Mouse (Mus musculus): ENCODE measurements around the gene Vkorc1l1.
"Not testable (repeated sequence)": the region's sequence is repeated elsewhere in the genome, so short reads cannot be mapped to it uniquely, and the experiment has no call there.

The Vkorc1l1 gene

DNA sequence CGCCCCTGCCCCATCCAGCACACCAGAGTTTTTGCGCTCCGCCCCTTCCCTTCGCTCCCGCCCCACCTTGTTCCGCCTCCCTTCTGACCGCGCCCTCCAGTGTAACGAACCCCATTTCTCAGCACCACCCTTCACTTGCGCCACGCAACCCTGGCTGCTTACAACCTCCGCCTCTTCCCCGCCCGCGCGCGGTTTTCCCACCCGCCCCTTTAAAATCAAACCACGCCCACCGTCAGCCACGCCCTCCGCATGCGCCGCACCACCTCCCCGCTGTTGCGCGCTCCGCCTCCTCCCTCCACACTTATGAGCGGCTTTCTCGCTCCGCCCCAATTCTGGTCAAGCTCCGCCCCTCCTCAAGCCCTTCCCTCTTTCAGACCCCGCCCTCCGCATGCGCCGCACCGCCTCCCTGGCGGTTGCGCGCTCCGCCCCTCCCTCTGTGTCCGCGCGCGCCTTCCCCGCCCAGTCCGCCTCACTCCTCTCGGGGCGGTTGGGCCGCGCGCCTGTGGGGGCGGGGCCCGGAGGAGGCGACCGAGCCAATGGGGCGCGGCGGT is at the start of gene Vkorc1l1:
Gene Vkorc1l1 (plus strand): TSS at position 476 of the 551 bp plus-strand sequence.
- DNase-seq (ENCODE audit: low read depth, low spot score): peak; percentile 100

- DNase-seq (ENCODE audit: low read depth, low spot score): peak; percentile 96
These were observed 46.3 kb upstream of the Vkorc1l1 start, which contains the start of gene Zbed5 for GRCm38 (mm10) chr5:129895198-129896088. Gene Zbed5 (plus strand): TSS chr5:129895723.

DNA sequence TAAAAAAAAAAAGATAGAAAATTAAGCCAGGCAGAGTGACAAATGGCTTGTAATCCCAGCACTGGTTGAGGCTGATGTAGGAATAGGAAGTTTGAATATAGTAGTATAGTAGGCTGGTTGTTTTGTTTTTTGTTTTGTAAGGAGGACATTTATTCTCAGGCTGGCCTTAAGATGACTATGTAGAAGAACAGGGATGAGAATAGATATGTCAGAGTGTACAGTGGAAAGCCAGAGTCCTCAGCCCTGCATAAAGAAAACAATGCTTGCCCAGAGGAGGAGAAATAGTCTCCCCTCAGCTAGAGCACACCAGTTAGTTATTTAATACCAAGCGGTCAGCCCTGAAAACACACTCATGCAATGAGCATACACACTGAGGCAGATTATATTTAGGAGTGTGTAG is 43.3 kb upstream of the Vkorc1l1 start, which contains the start of gene Phkg1:
Gene Phkg1 (minus strand): TSS at position 101 of the 400 bp plus-strand sequence.
- no peak for DNase-seq (ENCODE audit: low read depth, low spot score)

- DNase-seq (ENCODE audit: low read depth, low spot score): no peak
These were observed 34.0 kb upstream of the Vkorc1l1 start for GRCm38 (mm10) chr5:129907775-129908174.

- DNase-seq (ENCODE audit: low read depth, low spot score): peak; percentile 96
These were observed 33.4 kb upstream of the Vkorc1l1 start, which contains the start of gene Nupr1l for GRCm38 (mm10) chr5:129908242-129908965. Gene Nupr1l (plus strand): TSS chr5:129908540.

DNA sequence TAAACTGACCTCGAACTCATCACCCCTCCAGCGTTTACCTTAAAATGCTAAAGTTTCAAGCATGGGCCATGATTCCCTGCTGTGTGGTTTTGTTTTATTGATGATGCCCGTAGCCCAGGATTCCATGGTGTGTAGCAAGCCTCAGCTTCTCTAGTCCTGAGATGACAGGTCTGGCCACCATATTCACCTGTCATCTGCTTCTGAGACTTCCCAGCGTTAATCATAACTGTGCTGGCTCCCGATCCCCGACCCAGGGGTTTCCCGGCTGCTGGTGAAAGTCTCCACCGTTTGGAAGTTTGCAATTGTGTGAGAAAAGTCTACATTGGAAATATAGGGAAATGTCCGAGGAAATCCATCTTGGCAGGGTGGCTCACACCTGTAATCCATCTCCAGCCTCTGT is 32.6 kb upstream of the Vkorc1l1 start:
- no peak for DNase-seq (ENCODE audit: low read depth, low spot score)

DNA sequence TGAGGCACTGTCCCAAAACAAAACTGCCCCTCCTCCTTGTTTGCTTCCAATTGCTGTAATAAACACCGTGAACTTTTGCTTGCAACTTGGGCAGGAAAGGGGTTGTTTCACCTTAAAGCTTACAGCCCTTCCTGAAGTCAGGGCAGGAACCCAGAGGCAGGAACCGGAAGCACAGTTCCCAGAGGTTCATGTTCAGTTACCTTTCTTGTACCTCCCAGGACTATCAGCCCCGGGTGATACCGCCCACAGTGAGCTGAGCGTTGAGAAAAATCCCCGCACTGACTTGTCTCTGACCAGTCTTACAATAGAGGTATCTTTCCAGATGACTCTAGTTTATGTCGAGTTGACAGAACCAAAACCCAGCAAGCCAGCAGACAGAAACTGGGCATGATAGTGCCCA is 32.2 kb upstream of the Vkorc1l1 start:
- DNase-seq (ENCODE audit: low read depth, low spot score): no peak

DNA sequence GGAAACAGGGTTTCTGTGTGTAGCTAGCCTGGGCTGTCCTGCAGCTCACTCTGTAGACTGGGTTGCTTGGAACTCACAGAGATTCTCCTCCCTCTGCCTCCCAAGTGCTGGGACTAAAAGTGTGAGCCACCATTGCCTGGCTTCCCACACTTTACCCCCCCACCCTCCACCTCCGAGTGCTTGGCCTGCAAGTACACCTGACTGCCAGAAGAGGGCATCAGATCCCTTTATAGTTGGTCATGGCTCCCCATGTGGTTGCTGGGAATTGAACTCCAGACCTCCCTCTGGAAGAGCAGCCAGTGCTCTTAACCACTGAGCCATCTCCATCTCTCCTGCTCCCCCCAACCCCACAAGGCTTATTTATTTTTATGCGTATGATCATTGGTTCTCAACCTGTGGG is 27.7 kb upstream of the Vkorc1l1 start:
- DNase-seq (ENCODE audit: low read depth, low spot score): peak; percentile 55

DNA sequence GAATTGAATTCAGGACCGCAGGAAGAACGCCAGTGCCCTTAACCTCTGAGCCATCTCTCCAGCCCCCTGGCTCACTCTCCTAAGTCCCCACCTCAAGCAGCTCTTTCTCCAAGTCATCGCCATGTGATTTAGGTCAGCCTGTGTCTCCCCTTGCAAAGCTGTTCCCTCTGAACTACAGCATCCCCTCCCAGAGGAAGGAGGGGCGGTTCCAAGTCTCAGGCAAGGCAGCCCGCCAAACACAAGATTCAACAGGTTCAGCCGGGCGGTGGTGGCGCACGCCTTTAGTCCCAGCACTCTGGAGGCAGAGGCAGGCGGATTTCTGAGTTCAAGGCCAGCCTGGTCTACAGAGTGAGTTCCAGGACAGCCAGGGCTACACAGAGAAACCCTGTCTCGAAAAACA is 26.3 kb upstream of the Vkorc1l1 start:
- DNase-seq (ENCODE audit: low read depth, low spot score): not testable (repeated sequence)

DNA sequence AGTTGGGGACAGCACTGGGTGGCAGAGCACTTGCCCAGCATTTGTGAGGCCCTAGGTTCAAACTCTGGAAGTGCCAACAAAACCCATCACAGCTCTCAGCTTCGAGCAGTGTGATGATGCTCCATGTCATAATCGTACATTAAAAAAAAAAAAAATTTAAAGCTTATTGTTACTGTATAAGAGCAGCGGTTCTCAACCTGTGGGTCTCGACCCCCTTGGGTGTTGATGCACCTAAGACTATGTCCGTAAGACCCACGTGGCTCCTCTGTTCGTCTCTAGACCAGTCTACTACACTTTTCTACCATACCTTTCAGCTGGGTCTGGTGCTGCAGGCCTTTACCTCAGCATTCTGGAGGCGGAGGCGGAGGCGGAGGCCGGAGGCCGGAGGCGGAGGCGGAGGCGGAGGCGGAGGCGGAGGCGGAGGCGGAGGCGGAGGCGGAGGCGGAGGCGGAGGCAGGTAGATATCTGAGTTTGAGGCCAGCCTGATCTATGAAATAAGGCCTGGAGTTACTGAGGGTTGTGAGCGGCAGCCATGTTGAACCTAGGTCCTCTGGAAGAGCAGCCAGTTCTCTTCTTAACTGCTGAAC is 23.6 kb upstream of the Vkorc1l1 start:
- no peak for DNase-seq (ENCODE audit: low read depth, low spot score)

GRCm38 (mm10) chr5:129918752-129919151 is 23.0 kb upstream of the Vkorc1l1 start:
- DNase-seq (ENCODE audit: low read depth, low spot score): no peak

GRCm38 (mm10) chr5:129919320-129919719 is 22.4 kb upstream of the Vkorc1l1 start:
- DNase-seq (ENCODE audit: low read depth, low spot score): no peak

GRCm38 (mm10) chr5:129921972-129922371 is 19.8 kb upstream of the Vkorc1l1 start:
- no peak for DNase-seq (ENCODE audit: low read depth, low spot score)

- no peak for DNase-seq (ENCODE audit: low read depth, low spot score)
These were observed 16.8 kb upstream of the Vkorc1l1 start for GRCm38 (mm10) chr5:129924820-129925452.

GRCm38 (mm10) chr5:129925933-129926332 is 15.8 kb upstream of the Vkorc1l1 start:
- no peak for DNase-seq (ENCODE audit: low read depth, low spot score)

DNA sequence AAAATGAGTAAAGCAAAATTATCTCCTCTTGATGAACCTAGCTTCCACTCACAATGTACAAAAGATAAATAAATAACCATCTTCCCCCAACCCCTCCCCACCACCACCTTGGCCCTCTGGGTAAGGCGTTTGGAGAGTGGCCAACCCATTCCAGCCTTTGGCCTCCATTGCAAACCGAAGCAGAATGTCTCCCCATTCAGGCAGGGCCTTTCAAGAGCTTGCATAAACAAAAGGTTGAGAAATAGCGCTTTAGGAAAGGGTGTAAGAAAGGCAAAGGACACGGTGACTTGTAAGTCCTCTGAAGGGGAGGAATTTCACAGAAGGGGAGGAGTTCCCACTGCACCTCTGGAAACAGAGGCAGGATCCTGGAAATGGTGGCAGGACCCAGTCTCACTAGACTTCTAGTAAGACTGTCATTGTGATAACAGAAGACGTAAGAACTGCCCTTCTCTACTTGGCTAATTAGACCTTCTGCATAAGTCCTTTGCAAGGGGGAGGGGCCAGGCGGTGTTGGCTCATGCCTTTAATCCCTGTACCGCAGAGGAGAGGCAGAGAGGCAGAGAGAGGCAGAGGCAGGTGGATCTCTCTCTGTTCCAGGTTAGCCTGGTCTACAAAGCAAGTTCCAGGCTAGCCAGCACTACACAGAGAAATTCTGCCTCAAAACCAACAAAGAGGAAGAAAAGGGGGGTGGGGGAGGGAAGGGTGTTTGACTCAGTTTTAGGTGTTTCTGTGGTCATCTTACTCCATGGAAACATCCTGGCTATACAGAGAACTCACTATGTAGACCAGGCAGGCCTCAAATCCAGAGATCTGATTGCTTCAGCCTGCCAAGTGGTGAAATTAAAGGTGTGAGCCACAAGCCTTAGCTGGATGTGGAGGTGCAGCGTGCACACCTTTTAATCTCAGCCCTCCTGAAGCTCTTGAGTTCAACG is 11.6 kb upstream of the Vkorc1l1 start:
- no peak for DNase-seq (ENCODE audit: low read depth, low spot score)

DNA sequence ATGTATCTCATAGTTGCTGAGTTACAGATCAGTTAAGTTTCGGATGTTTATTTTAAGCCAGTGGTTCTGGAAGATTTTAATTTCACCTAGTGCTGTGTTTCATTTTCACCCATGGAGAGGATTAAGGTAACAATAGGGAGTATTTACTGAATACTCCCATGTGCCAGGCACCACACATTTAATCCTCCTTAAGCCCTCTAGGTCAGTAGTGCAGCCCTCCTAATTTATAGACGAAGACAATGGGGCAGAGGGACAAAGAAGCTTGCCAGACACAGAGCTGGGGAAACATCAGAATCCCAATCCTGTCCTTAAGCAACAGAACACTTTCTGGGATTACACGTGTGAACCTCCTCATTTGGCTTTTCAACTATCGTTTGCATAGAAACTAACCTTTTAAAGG is 4.8 kb upstream of the Vkorc1l1 start:
- no peak for DNase-seq (ENCODE audit: low read depth, low spot score)

- DNase-seq (ENCODE audit: low read depth, low spot score): no peak
These were observed 1.5 kb upstream of the Vkorc1l1 start for GRCm38 (mm10) chr5:129940281-129940680.

GRCm38 (mm10) chr5:129940736-129941494 is 855 bp upstream of the Vkorc1l1 start:
- DNase-seq (ENCODE audit: low read depth, low spot score): no peak
